Mouse (Mus musculus): Measurements from ENCODE around the gene Psmc5. TPM values are rescaled to one million over a fixed set of nuclear protein-coding genes. Genes with fewer than 3 reads are reported as not detected.

The Psmc5 gene
- total RNA-seq, 2 experiments from 2014 or later, result 163 to 169 TPM

DNA sequence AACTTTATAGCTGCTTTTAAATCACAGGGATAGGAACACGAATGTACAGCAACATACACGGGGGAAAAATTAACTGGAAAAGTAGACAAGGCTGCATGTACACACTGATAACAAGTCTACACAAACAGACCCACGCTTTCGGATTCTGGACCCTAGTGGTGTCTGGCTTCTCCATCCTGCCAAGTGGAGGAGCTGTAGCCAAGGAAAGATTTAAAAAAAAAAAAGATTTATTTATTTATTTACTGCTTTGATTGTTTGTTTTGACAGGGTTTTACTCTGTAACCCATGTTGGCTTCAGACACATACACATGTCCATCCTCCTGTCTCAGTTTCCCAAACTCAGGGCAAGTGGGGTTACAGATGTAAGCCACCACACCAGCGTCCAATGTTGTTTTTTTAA is 51.5 kb downstream of the Psmc5 start:
- DNase-seq, result no peak

DNA sequence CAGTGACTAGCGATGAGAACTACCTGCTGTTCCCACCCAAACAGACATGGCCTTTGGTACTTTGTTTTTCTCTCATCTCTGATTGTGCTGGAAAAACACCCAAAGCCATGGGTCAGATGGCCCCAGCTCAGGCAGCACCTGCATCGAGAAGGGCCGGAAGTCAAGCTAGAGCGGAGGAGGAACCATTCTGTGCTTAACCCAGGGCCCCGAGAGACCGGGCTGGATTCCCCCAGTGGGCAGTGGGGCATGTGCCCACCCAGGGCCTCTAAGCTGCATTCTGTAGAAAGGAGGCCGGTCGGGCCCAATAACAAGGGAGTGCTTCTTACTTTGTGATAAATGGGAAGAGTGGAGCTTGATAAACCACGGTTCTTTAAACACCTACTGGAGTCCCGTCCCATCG is 52.2 kb downstream of the Psmc5 start:
- DNase-seq, result no peak

DNA sequence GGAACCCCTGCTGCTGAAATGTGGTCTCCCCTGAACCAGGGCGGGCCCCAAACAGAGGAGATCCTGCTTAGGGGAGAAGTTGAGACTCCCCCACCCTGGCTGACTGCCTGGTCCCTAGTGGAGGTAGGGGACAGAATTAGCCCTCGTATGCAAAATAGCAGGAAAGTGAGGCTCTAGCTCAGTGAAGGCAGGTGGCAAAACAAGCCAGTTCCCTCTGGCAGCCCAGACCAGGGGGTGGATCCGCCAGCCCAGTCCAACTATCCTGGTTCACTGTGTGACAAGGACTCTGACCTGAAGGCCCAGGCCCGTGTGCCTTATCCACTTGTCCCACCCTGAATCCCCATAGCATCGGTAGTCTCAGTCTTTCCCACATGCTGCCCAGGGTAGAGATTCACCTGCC is 54.2 kb downstream of the Psmc5 start:
- DNase-seq, result no peak

Other genes with a start within 250 kb of the Psmc5 start
- gene Kcnh6, start 248.0 kb upstream of the Psmc5 start, total RNA-seq (2021), result 1 to 10 TPM in 1 of 2 experiments, under 1 TPM in 1; 0.99 to 1.0 TPM
- gene Dcaf7, start 219.3 kb upstream of the Psmc5 start, total RNA-seq (2021), result 100 to 1,000 TPM; 137 to 141 TPM
- 10 to 100 TPM; 19.7 to 20.1 TPM for gene Taco1, start 190.1 kb upstream of the Psmc5 start, total RNA-seq (2021)
- 10 to 100 TPM; 29.3 to 33.8 TPM for gene Map3k3, start 171.5 kb upstream of the Psmc5 start, total RNA-seq (2021)
- 1 to 10 TPM in 1 of 2 experiments, not detected in 1; 2.2 TPM for gene Gm10840, start 95.3 kb upstream of the Psmc5 start, total RNA-seq (2021)
- gene Limd2, start 95.3 kb upstream of the Psmc5 start, total RNA-seq (2021), result 100 to 1,000 TPM; 138 to 144 TPM
- 10 to 100 TPM; 27.5 to 29.9 TPM for gene Strada, start 54.0 kb upstream of the Psmc5 start, total RNA-seq (2021)
- 100 to 1,000 TPM in 1 of 2 experiments, 10 to 100 TPM in 1; 82.8 to 101 TPM for gene Ccdc47, start 39.8 kb upstream of the Psmc5 start, total RNA-seq (2021)
- 10 to 100 TPM; 69.9 to 70.9 TPM for gene Ddx42, start 39.2 kb upstream of the Psmc5 start, total RNA-seq (2021)
- gene Ftsj3, start 75 bp upstream of the Psmc5 start, total RNA-seq (2021), result 10 to 100 TPM; 30.6 to 31.4 TPM
- gene Smarcd2, start 16.8 kb downstream of the Psmc5 start, total RNA-seq (2021), result 10 to 100 TPM; 28.5 to 38.9 TPM
- gene Tcam1, start 20.5 kb downstream of the Psmc5 start, total RNA-seq (2021), result under 1 TPM; 0.17 to 0.18 TPM
- not detected for gene Gh, start 45.7 kb downstream of the Psmc5 start, total RNA-seq (2021)
- under 1 TPM in 1 of 2 experiments, not detected in 1; 0.33 TPM for gene Cd79b, start 58.6 kb downstream of the Psmc5 start, total RNA-seq (2021)
- gene Scn4a, start 97.1 kb downstream of the Psmc5 start, total RNA-seq (2021), result not detected
- not detected for gene Prr29, start 109.3 kb downstream of the Psmc5 start, total RNA-seq (2021)
- gene Icam2, start 131.9 kb downstream of the Psmc5 start, total RNA-seq (2021), result 1 to 10 TPM; 2.3 to 2.8 TPM
- 10 to 100 TPM in 1 of 2 experiments, 1 to 10 TPM in 1; 9.5 to 10.5 TPM for gene Ern1, start 231.7 kb downstream of the Psmc5 start, total RNA-seq (2021)

All from layer of hippocampus, postnatal 36 days (tissue).